Mouse (Mus musculus) G1E (cell line): Measurements from ENCODE around the gene Borcs8. TPM values are rescaled to one million over a fixed set of nuclear protein-coding genes. Genes with fewer than 3 reads are reported as not detected.

Experiments used
- ATAC-seq: 2 replicates; pipeline ENCODE4 v1.8.0; 2016; ENCODE audit warnings: mild to moderate bottlenecking; ENCODE audit not compliant: insufficient number of reproducible peaks, poor library complexity, low FRiP score, severe bottlenecking; ENCODE audit errors: extremely low read depth
- DNase-seq: peaks from one replicate; pipeline ENCODE4 v3.0.0; 2012; ENCODE audit warnings: low spot score
- H3K27me3 ChIP-seq: 2 replicates; pipeline ENCODE4 v1.6.1; 2012; ENCODE audit warnings: mild to moderate bottlenecking, low read length, inconsistent platforms; ENCODE audit not compliant: insufficient read depth
- H3K36me3 ChIP-seq: replicated peaks from 2 replicates; pipeline ENCODE3; 2012; ENCODE audit warnings: mild to moderate bottlenecking, inconsistent platforms
- H3K4me1 ChIP-seq: 2 replicates; pipeline ENCODE4 v1.6.1; 2012; ENCODE audit warnings: low read depth, low read length, inconsistent platforms, mixed read lengths; ENCODE audit not compliant: insufficient read depth
- H3K4me3 ChIP-seq: 2 replicates; pipeline ENCODE4 v1.5.1; 2012; ENCODE audit warnings: low read depth, mild to moderate bottlenecking, inconsistent platforms, low read length, moderate library complexity, mixed read lengths
- H3K9me3 ChIP-seq: replicated peaks from 2 replicates; pipeline ENCODE4 v1.6.1; 2012; ENCODE audit warnings: inconsistent platforms
- CTCF ChIP-seq: IDR thresholded peaks from 2 replicates; pipeline ENCODE4 v1.5.1; 2012; ENCODE audit warnings: low read depth, low read length, inconsistent platforms, mixed read lengths
- GATA1 ChIP-seq: IDR thresholded peaks from 2 replicates; pipeline ENCODE4 v1.6.1; 2012; ENCODE audit warnings: borderline replicate concordance, low read length, inconsistent platforms, mixed read lengths
- GATA2 ChIP-seq: IDR thresholded peaks from 2 replicates; pipeline ENCODE4 v1.6.1; 2012; ENCODE audit warnings: low read depth, low read length, inconsistent platforms, borderline replicate concordance
- POLR2AphosphoS5 ChIP-seq: IDR thresholded peaks from 2 replicates; pipeline ENCODE4 v1.6.1; 2012; ENCODE audit warnings: low read depth, low read length, inconsistent platforms; ENCODE audit not compliant: insufficient replicate concordance
- TAL1 ChIP-seq: conservative IDR thresholded peaks from 2 replicates; pipeline ENCODE4 v1.6.1; 2012; ENCODE audit warnings: low read depth, low read length, inconsistent platforms, mixed read lengths
- polyA plus RNA-seq: library from polyadenylated mRNA; stranded (reverse); fragments of >175 nt; gene quantifications from 2 replicates; pipeline ENCODE4 v1.2.3, GENCODE M21; 2012
- total RNA-seq, 2 experiments: library from RNA; stranded (forward) in 1 of 2; stranded (reverse) in 1 of 2; fragments of 200-1000 nt in 1 of 2; fragments of >200 nt in 1 of 2; fragmentation: Nextera tagmentation in 1 of 2; gene quantifications; 2 replicates each; pipeline ENCODE4 v1.2.3; 2014 to 2017

Borcs8 gene
- total and polyA plus RNA-seq, 3 experiments = 42.9 to 82.4 (median 73.8) TPM

DNA sequence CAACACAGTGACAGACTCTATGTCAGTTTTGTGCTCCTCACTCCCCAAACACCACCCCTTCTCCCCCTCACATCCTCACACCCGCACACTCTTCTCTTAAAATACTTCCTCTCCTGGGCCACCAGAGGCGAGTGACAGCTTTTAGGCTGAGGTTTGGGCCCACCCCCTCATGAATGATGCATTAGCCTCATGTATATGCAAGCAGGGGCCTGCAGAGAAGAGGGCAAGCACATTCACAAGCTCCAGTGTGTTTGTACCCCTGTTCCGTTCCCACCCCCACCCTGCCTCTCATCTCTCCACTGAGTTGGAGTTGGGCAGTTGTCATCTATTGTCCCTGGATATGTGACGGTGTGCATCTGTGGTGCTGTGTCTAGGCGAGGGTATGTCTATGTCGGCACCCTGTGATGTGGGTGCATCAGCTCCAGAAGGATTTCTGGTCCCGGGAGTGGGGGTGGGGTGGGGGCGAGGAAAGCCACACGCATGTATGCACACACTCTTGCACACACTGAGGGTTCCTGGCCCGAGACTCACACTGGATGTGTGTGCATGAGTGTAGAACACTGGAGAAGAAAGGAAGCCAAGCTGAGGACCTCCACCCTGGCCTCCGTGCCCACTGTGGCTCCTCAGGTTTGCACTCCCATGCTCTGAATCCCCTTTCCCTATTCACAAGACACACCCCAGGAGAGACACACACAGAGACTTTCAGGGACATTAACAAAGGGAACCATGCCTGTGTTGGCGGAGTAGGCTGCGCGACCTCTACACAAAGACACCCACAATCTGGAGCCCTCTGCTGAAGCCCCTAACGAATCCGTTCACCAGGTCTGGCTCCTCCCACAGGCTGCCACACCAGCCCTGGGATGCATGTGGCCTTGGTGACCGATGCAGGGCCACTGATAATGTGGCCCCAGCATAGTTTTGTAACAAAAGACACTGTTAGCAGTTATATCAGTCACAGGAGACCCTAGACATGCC lies 20.3 kb upstream of the Borcs8 start:
- Histone ChIP-seq H3K4me3 (no peak overlapping the region), H3K27me3 (peaks cover 39% of the 10 kb centered on the region), H3K4me1 (0 out of 2 replicates have a peak, but pooled peaks cover 2% of the 10 kb centered on the region), H3K9me3 (no peaks in the 10 kb centered on the region), H3K36me3 (no peaks in the 10 kb centered on the region)
- ATAC-seq (no peak), DNase-seq (no peak)
- TF ChIP-seq POLR2AphosphoS5 (no peak), GATA1 (no peak), TAL1 (no peak), GATA2 (no peak), CTCF (no peak)

DNA sequence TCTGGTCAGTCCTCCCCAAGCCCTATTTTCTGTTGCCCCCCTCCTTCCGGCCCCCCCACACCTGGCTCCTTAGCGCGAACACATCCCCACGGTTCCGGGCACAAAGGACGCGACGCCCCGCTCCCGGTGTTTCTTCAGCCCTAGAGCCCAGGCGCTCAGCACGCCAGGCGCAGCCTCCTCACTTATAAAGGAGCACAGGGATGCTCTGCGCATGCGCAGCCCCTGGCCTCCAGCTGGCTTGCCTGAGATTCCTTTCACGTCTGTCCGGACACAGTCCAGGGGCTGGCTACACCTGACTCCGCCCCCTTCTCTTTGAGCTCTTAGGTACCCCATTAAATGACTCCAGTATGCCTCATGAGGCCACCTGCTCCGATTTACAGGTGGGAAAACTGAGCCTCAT lies 18.6 kb upstream of the Borcs8 start, which contains the start of gene Ncan:
Ncan (minus strand) TSS at position 207 of the 400 bp plus-strand sequence.
- Histone ChIP-seq H3K27me3 (peaks cover 46% of the 10 kb centered on the region), H3K4me1 (peaks cover 2% of the 10 kb centered on the region; the same call in 1 of the 2 replicates), H3K36me3 (no peaks in the 10 kb centered on the region), H3K9me3 (no peaks in the 10 kb centered on the region), H3K4me3 (no peak within 1 kb of the TSS)
- no peak for DNase-seq
- ATAC-seq = no peak
- TF ChIP-seq GATA2 (no peak), GATA1 (no peak), POLR2AphosphoS5 (no peak), TAL1 (no peak), CTCF (no peak)

DNA sequence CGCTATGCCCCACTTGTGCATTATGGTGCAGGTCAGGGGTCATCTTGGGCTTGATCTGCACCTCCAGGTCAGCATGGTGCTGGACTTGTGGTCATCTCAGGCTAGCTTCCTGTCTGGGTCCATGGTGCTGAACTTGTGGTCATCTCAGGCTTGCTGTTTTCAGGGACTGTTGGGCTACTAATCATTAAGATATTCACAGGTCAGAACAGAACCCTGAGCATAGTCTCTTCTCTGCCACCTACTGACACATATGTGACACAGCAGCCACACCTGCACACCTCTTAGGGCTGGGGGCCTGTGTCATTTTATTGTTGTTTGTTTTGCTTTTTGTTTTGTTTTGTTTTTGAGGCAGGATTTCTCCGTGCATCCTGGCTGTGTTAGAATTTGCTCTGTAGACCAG lies 16.4 kb upstream of the Borcs8 start:
- Histone ChIP-seq H3K27me3 (peaks cover 37% of the 10 kb centered on the region), H3K4me1 (peaks cover 2% of the 10 kb centered on the region; the same call in 1 of the 2 replicates), H3K9me3 (no peaks in the 10 kb centered on the region), H3K4me3 (no peak overlapping the region), H3K36me3 (no peaks in the 10 kb centered on the region)
- ATAC-seq = no peak
- no peak for DNase-seq
- TF ChIP-seq TAL1 = no peak

DNA sequence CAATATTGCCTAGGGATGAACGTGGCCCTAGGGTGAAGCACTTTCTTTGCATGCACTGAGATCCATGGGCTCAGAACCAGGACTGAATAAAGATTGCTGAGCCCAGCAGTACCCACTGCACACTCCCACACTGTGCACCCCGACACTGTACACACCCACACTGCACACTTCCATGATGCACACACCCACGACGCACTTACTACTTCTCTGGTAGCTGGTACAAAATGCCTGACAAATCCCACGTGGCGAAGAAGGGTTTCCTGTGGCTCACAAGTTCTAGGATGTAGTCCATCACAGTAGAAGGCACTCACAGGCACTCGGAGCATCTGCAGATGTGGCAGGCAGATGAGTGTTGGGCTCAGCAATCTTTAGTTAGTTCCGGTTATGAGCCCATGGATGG lies 14.3 kb upstream of the Borcs8 start:
- ATAC-seq (no peak), DNase-seq (no peak)
- H3K27me3 ChIP-seq = peaks cover 30% of the 10 kb centered on the region
- H3K4me1 ChIP-seq = peaks cover 4% of the 10 kb centered on the region
- TF ChIP-seq CTCF (no peak), POLR2AphosphoS5 (no peak), GATA2 (no peak), TAL1 (no peak), GATA1 (no peak)
- no peaks in the 10 kb centered on the region for H3K9me3 ChIP-seq
- no peaks in the 10 kb centered on the region for H3K36me3 ChIP-seq
- H3K4me3 ChIP-seq = no peak overlapping the region

DNA sequence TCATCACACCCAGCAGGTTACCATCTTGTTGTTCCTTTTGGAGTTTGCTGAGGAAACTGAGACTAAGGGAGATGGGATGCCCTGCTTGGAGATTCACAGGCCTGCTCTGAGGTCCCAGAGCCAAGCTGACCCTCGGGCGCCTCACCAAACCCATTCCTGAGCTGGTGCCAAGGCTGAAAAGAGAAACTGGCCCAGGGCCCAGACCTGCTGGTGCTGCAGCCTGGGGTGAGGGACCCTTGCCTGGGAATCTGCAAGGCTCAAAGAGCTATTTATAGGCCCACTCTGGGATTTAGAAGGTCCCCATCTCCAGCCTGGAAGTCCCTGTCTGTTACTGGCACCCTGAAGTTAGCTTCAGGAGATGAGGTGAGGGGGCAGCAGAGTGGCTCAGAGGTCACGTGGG lies 10.9 kb upstream of the Borcs8 start:
- Histone ChIP-seq H3K4me1 (peaks cover 27% of the 10 kb centered on the region), H3K27me3 (peaks cover 23% of the 10 kb centered on the region), H3K36me3 (peaks cover 16% of the 10 kb centered on the region), H3K9me3 (no peaks in the 10 kb centered on the region), H3K4me3 (no peak overlapping the region)
- no peak for TF ChIP-seq GATA2
- ATAC-seq (no peak), DNase-seq (no peak)

DNA sequence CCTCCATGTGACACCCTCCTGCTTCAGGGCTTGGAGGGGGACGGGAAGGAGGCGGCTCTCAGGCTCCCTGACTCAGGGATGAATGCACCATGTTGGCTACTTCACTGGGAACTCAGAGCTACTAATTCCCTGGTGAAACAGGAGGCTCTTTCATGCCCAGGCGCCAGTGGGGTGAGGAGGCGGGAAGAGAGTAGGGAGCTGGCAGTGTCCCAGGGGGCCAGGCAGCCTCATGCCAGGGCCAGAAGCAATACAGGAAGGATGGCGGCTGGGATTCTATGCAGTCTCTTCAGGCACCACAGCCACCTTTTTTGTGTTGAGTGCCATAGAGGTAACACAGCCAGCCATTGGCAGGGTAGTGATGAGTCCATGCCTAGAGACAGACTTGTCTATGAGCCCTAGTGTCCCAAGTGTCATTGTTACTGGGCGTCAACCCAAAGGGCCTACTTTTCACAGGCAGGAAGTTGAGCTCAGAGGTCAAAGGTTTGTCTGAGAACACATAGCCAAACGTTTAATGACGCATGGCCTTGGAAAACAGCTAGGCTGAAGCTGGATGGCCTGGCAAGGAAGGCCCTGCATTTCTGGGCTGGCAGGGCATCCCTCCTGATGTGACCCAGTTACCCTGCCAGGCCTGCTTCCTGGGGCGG lies 9.9 kb upstream of the Borcs8 start:
- Histone ChIP-seq H3K9me3 (no peaks in the 10 kb centered on the region), H3K27me3 (peaks cover 18% of the 10 kb centered on the region), H3K36me3 (peaks cover 26% of the 10 kb centered on the region), H3K4me3 (no peak overlapping the region), H3K4me1 (peaks cover 28% of the 10 kb centered on the region)
- ATAC-seq (no peak), DNase-seq (no peak)
- TF ChIP-seq TAL1 = no peak
- TF ChIP-seq GATA2 = no peak
- no peak for TF ChIP-seq POLR2AphosphoS5
- no peak for TF ChIP-seq GATA1
- no peak for TF ChIP-seq CTCF
